Mouse (Mus musculus) megakaryocyte-erythroid progenitor cell, adult 5-6 weeks (primary cell): ENCODE measurements around the gene Olfr516. TPM values are rescaled to one million over a fixed set of nuclear protein-coding genes. Genes with fewer than 3 reads are reported as not detected.

Experiments
- ATAC-seq: replicated peaks from 2 replicates; pipeline ENCODE4 v1.8.0; 2016; ENCODE audit warnings: mild to moderate bottlenecking, inconsistent platforms; ENCODE audit not compliant: severe bottlenecking, poor library complexity, low FRiP score, low TSS enrichment
- total RNA-seq, 2 experiments: library from RNA; stranded (forward) in 1 of 2; stranded (reverse) in 1 of 2; fragments of 200-1000, 215-1000 nt in 1 of 2; fragments of >200 nt in 1 of 2; fragmentation: Nextera tagmentation in 1 of 2; gene quantifications; 2 replicates each; pipeline ENCODE4 v1.2.3; 2014 to 2017

Gene Olfr516
- total RNA-seq (2014; fragmentation: Nextera tagmentation) (not detected in 2 replicates), total RNA-seq (2017) (not detected in 2 replicates)

- no peak for ATAC-seq
Measured at GRCm38 (mm10) chr7:108850429-108850828, at the start of gene Olfr516. Gene Olfr516 (minus strand): TSS chr7:108850529.

GRCm38 (mm10) chr7:108894320-108894719, 44.0 kb upstream of the Olfr516 start, which contains the start of gene Olfr519:
Gene Olfr519 (minus strand): TSS chr7:108894420.
- no peak for ATAC-seq

GRCm38 (mm10) chr7:108884906-108885305, 34.6 kb upstream of the Olfr516 start, which contains the start of gene Olfr518:
Gene Olfr518 (minus strand): TSS chr7:108885006.
- ATAC-seq, result no peak

GRCm38 (mm10) chr7:108872279-108872678, 21.9 kb upstream of the Olfr516 start, which contains the start of gene Olfr517:
Gene Olfr517 (minus strand): TSS chr7:108872379.
- no peak for ATAC-seq

- no peak for ATAC-seq
Measured at GRCm38 (mm10) chr7:108825897-108826296, 24.4 kb downstream of the Olfr516 start, which contains the start of gene Olfr514. Gene Olfr514 (minus strand): TSS chr7:108825997.

GRCm38 (mm10) chr7:108814593-108815215, 35.6 kb downstream of the Olfr516 start:
- peak; percentile 79 for ATAC-seq

- no peak for ATAC-seq
Measured at GRCm38 (mm10) chr7:108797205-108797933, 53.0 kb downstream of the Olfr516 start.

Other genes with a start within 250 kb of the Olfr516 start
- gene Olfr506, start 239.7 kb downstream of the Olfr516 start, total RNA-seq (2014; fragmentation: Nextera tagmentation), result not detected in 2 replicates
- not detected in 2 replicates for gene Olfr506, start 239.7 kb downstream of the Olfr516 start, total RNA-seq (2017)
- not detected in 2 replicates for gene Olfr507, start 228.7 kb downstream of the Olfr516 start, total RNA-seq (2014; fragmentation: Nextera tagmentation)
- gene Olfr507, start 228.7 kb downstream of the Olfr516 start, total RNA-seq (2017), result not detected in 2 replicates
- gene Olfr508, start 220.5 kb downstream of the Olfr516 start, total RNA-seq (2014; fragmentation: Nextera tagmentation), result not detected in 2 replicates
- gene Olfr508, start 220.5 kb downstream of the Olfr516 start, total RNA-seq (2017), result not detected in 2 replicates
- gene Olfr509, start 198.6 kb downstream of the Olfr516 start, total RNA-seq (2014; fragmentation: Nextera tagmentation), result not detected in 2 replicates
- not detected in 2 replicates for gene Olfr509, start 198.6 kb downstream of the Olfr516 start, total RNA-seq (2017)
- not detected in 2 replicates for gene Olfr510, start 184.1 kb downstream of the Olfr516 start, total RNA-seq (2014; fragmentation: Nextera tagmentation)
- gene Olfr510, start 184.1 kb downstream of the Olfr516 start, total RNA-seq (2017), result not detected in 2 replicates
- gene Olfr512, start 137.2 kb downstream of the Olfr516 start, total RNA-seq (2014; fragmentation: Nextera tagmentation), result not detected in 2 replicates
- not detected in 2 replicates for gene Olfr512, start 137.2 kb downstream of the Olfr516 start, total RNA-seq (2017)
- not detected in 2 replicates for gene Olfr513, start 99.6 kb downstream of the Olfr516 start, total RNA-seq (2014; fragmentation: Nextera tagmentation)
- gene Olfr513, start 99.6 kb downstream of the Olfr516 start, total RNA-seq (2017), result not detected in 2 replicates
- gene Olfr514, start 24.5 kb downstream of the Olfr516 start, total RNA-seq (2014; fragmentation: Nextera tagmentation), result not detected in 2 replicates
- not detected in 2 replicates for gene Olfr514, start 24.5 kb downstream of the Olfr516 start, total RNA-seq (2017)
- gene Olfr517, start 21.9 kb upstream of the Olfr516 start, total RNA-seq (2014; fragmentation: Nextera tagmentation), result not detected in 2 replicates
- not detected in 2 replicates for gene Olfr517, start 21.9 kb upstream of the Olfr516 start, total RNA-seq (2017)
- not detected in 2 replicates for gene Olfr518, start 34.5 kb upstream of the Olfr516 start, total RNA-seq (2014; fragmentation: Nextera tagmentation)
- gene Olfr518, start 34.5 kb upstream of the Olfr516 start, total RNA-seq (2017), result not detected in 2 replicates
- gene Olfr519, start 43.9 kb upstream of the Olfr516 start, total RNA-seq (2014; fragmentation: Nextera tagmentation), result not detected in 2 replicates
- gene Olfr519, start 43.9 kb upstream of the Olfr516 start, total RNA-seq (2017), result not detected in 2 replicates
- gene Nlrp10, start 79.6 kb upstream of the Olfr516 start, total RNA-seq (2014; fragmentation: Nextera tagmentation), result 0.33 TPM in 1 of 2 replicates, not detected in the other
- 0.15 TPM in 1 of 2 replicates, not detected in the other for gene Nlrp10, start 79.6 kb upstream of the Olfr516 start, total RNA-seq (2017)
- 241 and 316 TPM in 2 replicates for gene Eif3f, start 83.9 kb upstream of the Olfr516 start, total RNA-seq (2014; fragmentation: Nextera tagmentation)
- 53.5 and 112 TPM in 2 replicates for gene Eif3f, start 83.9 kb upstream of the Olfr516 start, total RNA-seq (2017)
- gene Tub, start 99.8 kb upstream of the Olfr516 start, total RNA-seq (2014; fragmentation: Nextera tagmentation), result not detected in 2 replicates
- gene Tub, start 99.8 kb upstream of the Olfr516 start, total RNA-seq (2017), result not detected in 2 replicates
- gene Ric3, start 232.8 kb upstream of the Olfr516 start, total RNA-seq (2014; fragmentation: Nextera tagmentation), result 1.2 TPM in 1 of 2 replicates, not detected in the other
- 0.11 and 0.75 TPM in 2 replicates for gene Ric3, start 232.8 kb upstream of the Olfr516 start, total RNA-seq (2017)